Mouse (Mus musculus): ENCODE measurements around the gene Nmi.

Nmi gene

DNA sequence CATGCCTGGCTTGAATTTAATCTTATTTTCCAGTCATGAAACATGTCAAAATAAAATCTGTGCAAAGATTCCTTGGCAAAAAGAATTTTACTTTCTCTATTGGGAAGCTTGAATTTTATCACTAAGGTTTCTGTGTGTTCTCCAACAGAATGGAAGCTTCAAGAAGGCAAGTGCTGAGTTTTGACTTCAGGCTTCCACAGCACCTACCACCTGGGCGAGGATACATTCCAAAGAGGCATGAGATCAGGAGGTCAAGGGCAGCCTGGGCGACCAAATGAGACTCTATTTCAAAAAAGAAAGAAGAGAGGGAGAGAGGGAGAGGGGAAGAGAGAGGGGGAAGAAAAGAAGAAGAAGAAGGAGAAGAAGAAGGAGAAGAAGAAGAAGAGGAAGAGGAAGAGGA lies 27.5 kb downstream of the Nmi start:
- DNase-seq (ENCODE audit: extremely low spot score): no peak

DNA sequence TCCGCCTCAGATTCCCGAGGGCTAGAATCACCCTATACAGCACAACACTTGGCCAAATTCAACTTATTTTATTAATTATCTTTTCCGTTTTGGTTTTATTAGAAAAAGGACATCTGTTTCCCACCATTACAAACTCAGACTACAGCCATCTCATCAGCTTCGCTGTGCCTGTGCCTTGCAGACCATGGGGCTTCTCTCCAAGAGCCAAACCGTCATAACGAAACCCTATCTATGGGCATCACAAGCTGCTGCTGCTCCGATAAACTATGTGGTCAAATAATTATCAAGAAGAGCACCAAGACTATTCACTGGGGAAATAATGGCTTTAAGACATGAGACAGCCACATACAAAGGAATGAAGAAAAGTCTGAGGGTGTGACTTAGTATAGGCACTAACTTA lies 31.5 kb downstream of the Nmi start:
- DNase-seq (ENCODE audit: extremely low spot score): no peak

DNA sequence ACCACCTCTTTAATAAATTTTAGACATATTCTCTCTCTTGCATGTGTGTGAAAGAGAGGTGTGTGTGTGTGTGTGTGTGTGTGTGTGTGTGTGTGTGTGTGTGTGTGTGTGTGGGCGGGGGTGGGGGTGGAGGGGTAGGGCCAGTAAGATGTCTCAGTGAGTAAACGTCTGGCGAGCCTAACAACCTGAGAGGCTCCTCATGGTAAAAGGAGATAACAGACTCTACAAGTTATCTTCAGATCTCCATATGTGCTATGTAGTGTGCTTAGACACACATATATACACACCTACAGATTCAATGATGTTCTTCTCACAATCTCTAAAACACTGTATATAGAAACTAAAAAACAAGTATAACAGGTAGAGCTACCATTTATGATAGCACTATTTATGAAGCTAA lies 34.5 kb downstream of the Nmi start:
- no peak for DNase-seq (ENCODE audit: extremely low spot score)

DNA sequence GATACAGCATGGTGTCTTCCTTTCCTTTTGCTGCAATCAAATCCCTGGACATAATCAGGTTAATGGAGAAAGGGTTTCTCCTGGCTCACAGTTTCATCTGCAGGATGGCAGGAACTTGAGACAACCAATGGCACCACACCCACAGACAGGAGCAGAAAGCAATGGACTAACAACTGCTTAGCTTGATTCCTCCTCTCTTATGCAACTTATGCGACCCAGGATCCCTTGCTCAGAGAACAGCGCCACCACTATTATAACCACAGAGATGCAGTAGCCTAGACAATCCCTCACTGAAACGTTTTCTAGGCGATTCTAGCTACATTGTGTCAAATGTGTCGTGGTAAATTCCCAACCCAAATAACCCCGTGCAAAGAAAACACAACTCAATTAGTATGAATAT lies 36.3 kb downstream of the Nmi start:
- no peak for DNase-seq (ENCODE audit: extremely low spot score)

DNA sequence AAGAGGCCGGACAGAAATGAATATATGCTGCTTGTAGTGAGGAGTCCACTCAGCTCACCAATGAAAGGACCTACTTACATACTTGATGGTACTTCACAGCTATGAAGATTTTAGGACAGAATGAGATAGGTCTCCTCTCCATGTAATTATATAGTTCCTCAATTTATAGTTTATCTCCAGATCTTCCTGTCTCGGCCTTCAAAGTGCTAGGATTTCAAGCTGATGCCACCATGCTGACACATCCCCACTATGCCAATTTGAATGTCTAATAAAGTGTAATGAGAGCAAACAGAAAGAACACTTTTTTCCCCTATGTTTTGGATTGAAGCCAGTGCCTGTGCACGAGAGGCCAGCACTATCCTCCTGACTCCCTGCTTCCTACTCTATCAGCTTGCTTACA lies 36.7 kb downstream of the Nmi start:
- DNase-seq (ENCODE audit: extremely low spot score): no peak

DNA sequence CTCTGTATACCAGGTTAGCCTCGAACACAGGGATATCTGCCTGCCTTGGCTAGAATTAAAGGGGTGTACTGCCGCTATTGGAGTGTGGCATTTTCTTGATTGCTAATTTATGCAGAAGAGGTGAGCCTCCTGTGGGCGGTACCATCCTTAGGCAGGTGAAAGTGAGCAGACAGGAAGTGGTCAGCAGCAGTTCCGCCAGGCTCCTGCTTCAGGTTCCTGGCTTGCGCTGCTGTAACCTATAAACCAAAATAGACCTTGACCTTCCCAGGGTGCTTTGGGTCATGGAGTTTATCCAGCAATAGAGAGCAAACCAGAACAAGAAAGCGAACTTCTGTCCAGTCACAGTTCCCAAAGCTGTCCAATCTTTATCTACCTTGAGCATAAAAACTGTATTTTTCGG lies 37.4 kb downstream of the Nmi start:
- no peak for DNase-seq (ENCODE audit: extremely low spot score)

DNA sequence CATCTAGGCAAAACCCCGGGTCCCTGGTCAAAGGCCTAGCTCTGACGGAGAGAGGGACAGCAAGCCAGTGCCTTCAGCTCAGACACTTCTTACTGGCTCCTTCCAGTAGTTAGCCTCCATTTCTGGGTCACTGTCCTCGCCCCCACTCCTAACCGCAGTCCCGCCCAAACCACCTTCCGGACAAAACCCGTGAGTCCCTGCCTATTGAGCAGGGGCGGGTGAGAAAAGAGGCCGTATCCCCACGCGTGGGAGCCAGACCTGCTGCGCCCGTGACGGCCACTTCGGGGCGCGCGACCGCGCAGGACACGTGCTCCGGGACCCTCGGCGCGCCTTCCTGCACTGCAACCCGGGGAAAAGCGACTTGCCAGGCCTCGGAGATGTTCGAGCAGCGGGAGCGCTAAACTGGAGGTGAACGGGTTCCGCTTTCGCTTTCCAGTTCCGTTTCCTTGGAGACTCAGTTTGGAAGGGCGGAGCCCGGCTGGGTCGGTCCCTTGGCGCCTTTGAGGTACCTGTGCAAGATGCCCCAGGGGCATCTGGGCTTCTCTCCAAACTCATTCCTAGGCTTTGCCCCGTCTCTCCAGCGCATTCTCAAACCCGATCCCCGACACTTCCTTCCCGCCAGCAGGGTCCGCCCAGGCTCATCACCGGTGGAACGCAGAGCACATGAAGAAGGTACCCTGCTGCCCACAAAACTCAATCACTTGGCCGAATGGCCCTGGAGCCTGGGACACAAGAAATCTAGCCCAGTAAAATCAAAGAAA lies 38.5 kb downstream of the Nmi start, which contains the start of gene Rbm43:
Gene Rbm43 (minus strand): TSS at position 590 of the 761 bp plus-strand sequence.
- peak; percentile 77 for DNase-seq (ENCODE audit: extremely low spot score)

DNA sequence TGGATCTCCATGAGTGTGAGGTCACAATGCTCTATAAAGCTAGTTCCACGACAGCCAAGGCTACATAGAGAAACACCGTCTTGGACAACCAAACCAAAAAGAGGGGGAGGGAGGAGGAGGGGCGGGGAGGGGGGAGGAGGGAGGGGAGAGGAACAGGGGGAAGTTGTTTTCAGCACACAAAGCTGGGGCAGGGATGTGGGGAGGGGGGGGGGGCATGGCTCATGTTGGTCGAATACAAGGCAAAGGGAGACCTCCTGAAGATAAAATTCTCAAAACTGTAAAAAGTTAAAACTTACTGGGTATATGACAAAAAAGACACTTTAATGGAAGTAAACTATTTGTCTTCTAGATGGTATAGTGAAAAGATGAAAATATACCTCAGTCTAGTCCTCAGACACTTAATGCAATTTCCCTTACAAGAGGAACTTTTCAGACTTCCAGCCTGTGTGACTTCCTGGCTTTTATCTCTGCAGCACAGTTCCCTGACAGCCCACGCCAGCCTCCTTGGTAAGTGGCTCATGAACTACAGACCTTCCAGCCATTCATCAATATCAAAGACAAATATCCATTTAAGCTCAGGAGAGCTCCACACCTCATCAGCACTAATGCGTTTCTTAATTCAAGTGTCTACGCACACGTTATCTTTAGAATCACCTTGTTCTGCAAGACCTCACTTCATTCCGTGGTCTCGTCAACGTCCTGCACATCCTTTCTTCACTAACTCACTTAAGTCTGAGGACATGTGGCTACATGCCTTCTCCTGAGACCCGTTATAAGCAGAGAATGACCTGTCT lies 39.8 kb downstream of the Nmi start:
- peak; percentile 32 for DNase-seq (ENCODE audit: extremely low spot score)

DNA sequence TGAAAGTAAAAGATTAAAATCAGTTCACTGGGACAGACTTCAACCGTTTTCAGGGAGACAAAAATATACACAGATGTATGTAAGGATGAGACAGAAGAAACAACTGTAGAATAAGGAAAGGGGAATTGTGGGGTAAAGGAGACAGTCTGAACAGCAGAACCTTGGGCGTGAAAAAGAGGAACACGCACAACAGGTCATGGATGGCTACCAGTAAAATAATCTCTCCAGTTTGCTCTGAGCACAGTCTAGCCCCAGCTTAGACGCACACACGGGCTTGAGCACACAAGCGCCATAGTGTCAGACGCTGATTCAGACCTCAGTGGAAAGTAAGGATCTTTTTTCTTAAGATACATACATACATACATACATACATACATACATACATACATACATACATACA lies 42.1 kb downstream of the Nmi start:
- DNase-seq (ENCODE audit: extremely low spot score): no peak

DNA sequence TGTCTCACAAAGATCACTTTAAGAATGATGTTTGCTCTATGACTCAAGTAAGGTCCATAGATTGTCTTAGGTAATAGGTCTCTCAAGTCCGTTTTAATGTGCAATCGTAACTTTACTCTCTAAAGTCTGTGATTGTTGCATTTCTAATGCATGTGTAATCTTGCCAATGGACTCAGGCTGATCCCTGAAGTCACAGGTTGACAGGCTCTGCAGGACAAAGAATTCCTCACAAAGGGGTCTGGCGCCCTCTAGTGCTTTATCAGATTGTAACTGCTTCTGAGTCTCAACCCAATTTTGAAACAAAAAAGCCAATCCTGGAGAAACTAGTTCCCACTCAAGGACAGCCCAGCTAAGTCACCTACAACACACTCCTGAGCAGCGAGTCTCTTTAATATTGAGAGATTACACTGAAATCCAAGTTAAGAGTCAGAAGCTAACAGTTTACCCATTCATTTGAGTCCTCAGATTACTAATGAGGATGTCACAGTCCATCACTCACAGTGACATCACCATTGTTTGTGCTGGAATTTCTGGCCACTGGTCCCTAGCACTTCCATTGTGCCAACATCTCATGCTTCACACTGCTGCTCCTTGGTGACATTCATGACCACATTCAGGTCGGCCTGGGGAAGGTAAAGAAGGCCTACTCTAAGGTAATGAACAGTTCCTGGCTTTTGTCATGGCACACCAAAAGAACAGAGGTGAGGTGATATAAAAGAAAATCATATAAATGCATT lies 58.2 kb downstream of the Nmi start:
- peak; percentile 83 for DNase-seq (ENCODE audit: extremely low spot score)

DNA sequence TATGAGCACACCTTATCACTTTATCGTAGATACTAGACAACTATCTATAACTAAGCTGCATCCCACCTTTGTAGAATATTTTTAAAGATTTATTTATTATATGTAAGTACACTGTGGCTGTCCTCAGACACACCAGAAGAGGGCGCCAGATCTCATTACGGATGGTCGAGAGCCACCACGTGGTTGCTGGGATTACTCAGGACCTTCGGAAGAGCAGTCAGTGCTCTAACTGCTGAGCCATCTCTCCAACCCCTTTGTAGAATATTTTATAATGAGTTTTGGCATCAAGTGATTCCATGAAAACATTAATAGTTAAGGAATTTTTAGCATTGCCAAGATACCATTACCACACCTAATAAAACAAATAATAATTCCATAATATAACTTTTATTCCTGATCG lies 58.8 kb downstream of the Nmi start:
- no peak for DNase-seq (ENCODE audit: extremely low spot score)

DNA sequence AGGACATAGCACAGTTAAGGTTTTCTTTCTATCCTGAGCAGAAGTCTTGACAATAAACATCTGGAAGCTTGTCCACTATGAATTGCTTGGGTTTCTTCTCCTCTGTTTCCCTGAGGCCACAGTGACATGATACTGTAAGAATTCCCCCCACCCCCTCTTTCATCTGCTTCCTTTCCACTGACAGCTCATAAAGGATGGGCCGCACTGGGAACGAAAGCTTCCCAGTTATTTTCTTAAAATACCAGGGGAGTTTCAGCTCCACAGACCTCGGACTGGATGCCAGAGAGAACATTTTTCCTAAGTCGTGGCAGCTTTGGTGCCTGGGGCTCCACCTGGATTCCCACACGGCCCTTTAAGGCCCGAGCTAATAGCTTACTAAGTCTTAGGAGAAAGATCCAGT lies 60.6 kb downstream of the Nmi start:
- DNase-seq (ENCODE audit: extremely low spot score): peak; percentile 35

DNA sequence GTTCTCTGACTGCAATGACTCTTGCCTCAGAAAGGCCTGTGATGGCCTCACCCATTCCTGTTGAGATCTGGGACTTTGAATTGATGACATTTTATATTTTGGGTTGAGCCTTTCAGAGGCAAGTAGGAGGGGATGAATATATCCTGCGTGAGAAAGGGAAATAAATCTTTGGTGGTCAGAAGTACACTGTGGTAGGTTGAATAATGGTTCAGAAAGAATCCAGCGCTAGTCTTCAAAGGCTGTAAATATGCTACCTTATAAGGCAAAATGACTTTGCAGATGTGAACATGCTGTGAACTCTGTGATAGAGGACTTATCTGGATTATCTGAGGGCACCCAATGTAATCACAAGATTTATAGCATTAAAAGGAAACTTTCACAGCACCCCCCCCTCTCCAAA lies 61.4 kb downstream of the Nmi start:
- DNase-seq (ENCODE audit: extremely low spot score): no peak

DNA sequence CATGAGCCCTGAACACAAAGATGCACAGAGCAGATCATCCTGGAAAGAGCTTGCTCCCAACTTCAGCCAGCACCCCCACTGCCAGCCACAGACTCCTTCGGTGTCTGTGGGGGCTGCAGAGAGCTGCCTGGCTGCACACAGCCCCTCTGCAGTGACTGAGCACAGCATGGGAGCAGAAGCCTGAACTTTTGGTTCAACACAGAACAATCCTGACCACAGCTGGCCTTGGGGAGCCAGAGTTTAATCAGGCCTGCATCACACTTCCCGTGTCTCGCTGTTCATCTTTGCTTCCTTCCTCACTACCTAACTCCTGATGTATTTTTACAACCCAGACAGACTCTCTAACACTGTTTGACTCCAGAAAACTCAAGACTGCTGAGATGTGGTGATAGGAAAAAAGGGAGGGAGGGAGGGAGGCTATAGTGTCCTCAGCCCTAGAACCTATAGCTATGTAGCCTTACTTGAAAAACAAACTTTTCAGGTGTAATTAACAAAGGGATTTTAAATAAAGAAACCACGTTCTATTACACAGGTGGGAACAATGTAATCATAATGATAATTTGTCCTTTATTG lies 65.7 kb downstream of the Nmi start:
- DNase-seq (ENCODE audit: extremely low spot score): no peak

DNA sequence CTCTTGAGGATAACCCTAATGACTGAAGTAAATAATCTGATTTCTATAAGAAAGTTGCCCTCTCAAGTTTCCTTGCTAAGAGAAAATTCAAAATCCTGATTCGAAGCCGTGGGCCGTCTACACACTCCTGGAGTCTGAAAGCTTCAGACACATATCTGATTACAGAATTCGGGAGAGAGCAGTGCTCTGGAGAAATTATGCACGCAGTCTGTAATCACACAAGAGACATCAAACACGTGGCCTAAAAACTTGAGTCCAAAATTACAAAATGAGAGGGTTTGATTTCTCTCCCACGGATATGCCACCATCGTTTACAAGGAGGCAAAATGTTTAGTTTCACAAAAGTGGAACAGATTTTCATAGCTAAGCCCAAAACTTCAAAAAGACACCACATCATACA lies 67.7 kb downstream of the Nmi start:
- DNase-seq (ENCODE audit: extremely low spot score): no peak

Data from embryo, embryonic 9.5 days (tissue).